Mouse (Mus musculus) thymus, postnatal 25 days (tissue): ENCODE measurements around the gene Cnot3.
"Not testable (repeated sequence)": the region's sequence is repeated elsewhere in the genome, so short reads cannot be mapped to it uniquely, and the experiment has no call there.

Experiments
- DNase-seq: peaks from one replicate; pipeline ENCODE4 v3.0.0; 2022

Cnot3 gene

GRCm38 (mm10) chr7:3644672-3645487, at the start of gene Cnot3:
Cnot3 (plus strand) TSS chr7:3645268.
- peak; percentile 96 for DNase-seq

- not testable (repeated sequence) for DNase-seq
Measured at GRCm38 (mm10) chr7:3597755-3598154, 47.3 kb upstream of the Cnot3 start.

GRCm38 (mm10) chr7:3601119-3601518, 43.9 kb upstream of the Cnot3 start:
- DNase-seq: peak; percentile 62

- DNase-seq: no peak
Measured at GRCm38 (mm10) chr7:3606798-3607197, 38.3 kb upstream of the Cnot3 start.

- DNase-seq: no peak
Measured at GRCm38 (mm10) chr7:3607391-3607790, 37.7 kb upstream of the Cnot3 start.

- no peak for DNase-seq
Measured at GRCm38 (mm10) chr7:3608668-3609067, 36.4 kb upstream of the Cnot3 start.

- no peak for DNase-seq
Measured at GRCm38 (mm10) chr7:3609082-3609481, 36.0 kb upstream of the Cnot3 start.

GRCm38 (mm10) chr7:3610437-3610836, 34.6 kb upstream of the Cnot3 start:
- DNase-seq: no peak

GRCm38 (mm10) chr7:3611006-3611405, 34.1 kb upstream of the Cnot3 start:
- DNase-seq: no peak

- DNase-seq: no peak
Measured at GRCm38 (mm10) chr7:3614021-3614420, 31.0 kb upstream of the Cnot3 start.

GRCm38 (mm10) chr7:3616057-3616388, 29.0 kb upstream of the Cnot3 start, which contains the start of gene Oscar:
Oscar (minus strand) TSS chr7:3616157.
- DNase-seq: no peak

GRCm38 (mm10) chr7:3616389-3617241, 28.5 kb upstream of the Cnot3 start:
- no peak for DNase-seq

GRCm38 (mm10) chr7:3617242-3617995, 27.6 kb upstream of the Cnot3 start, which contains the start of gene Ndufa3:
Ndufa3 (plus strand) TSS chr7:3617373.
- peak; percentile 88 for DNase-seq

GRCm38 (mm10) chr7:3629030-3629429, 16.0 kb upstream of the Cnot3 start:
- DNase-seq: no peak

- peak; percentile 91 for DNase-seq
Measured at GRCm38 (mm10) chr7:3629543-3630477, 15.3 kb upstream of the Cnot3 start, which contains the start of the genes Tfpt and Prpf31. Tfpt (minus strand) TSS chr7:3629929. Prpf31 (plus strand) TSS chr7:3629985.

- no peak for DNase-seq
Measured at GRCm38 (mm10) chr7:3630478-3630815, 14.6 kb upstream of the Cnot3 start.

GRCm38 (mm10) chr7:3643412-3643811, 1.7 kb upstream of the Cnot3 start:
- DNase-seq: no peak

GRCm38 (mm10) chr7:3643843-3644242, 1.2 kb upstream of the Cnot3 start:
- no peak for DNase-seq

GRCm38 (mm10) chr7:3644348-3644671, 758 bp upstream of the Cnot3 start:
- no peak for DNase-seq

- no peak for DNase-seq
Measured at GRCm38 (mm10) chr7:3645488-3646025, 489 bp downstream of the Cnot3 start.

- no peak for DNase-seq
Measured at GRCm38 (mm10) chr7:3646188-3646587, 1.1 kb downstream of the Cnot3 start.

- no peak for DNase-seq
Measured at GRCm38 (mm10) chr7:3646641-3647040, 1.6 kb downstream of the Cnot3 start.
